Mouse (Mus musculus) forebrain, embryonic 10.5 days (tissue): ENCODE results near the gene Hist1h4d. TPM values are rescaled to one million over a fixed set of nuclear protein-coding genes. Genes with fewer than 3 reads are reported as not detected.

Source experiments
- DNase-seq: peaks from one replicate; pipeline ENCODE4 v3.0.0-alpha.2; 2017; ENCODE audit warnings: low spot score; ENCODE audit errors: extremely low spot score
- H3K27ac ChIP-seq: fragments of 300-500 bp; sonication (generic); 2 replicates; pipeline ENCODE4 v1.5.1; 2016; ENCODE audit warnings: mild to moderate bottlenecking
- H3K27me3 ChIP-seq: fragments of 300-500 bp; sonication (generic); 2 replicates; pipeline ENCODE4 v1.6.1; 2016; ENCODE audit warnings: mild to moderate bottlenecking; ENCODE audit not compliant: poor library complexity, severe bottlenecking
- H3K36me3 ChIP-seq: fragments of 300-500 bp; sonication (generic); replicated peaks from 2 replicates; pipeline ENCODE4 v1.6.1; 2016; ENCODE audit warnings: mild to moderate bottlenecking, moderate library complexity
- H3K4me1 ChIP-seq: fragments of 300-500 bp; sonication (generic); 2 replicates; pipeline ENCODE4 v1.6.1; 2016
- H3K4me3 ChIP-seq: fragments of 300-500 bp; sonication (generic); 2 replicates; pipeline ENCODE4 v1.5.1; 2016; ENCODE audit warnings: mild to moderate bottlenecking, moderate library complexity
- H3K9me3 ChIP-seq: fragments of 300-500 bp; sonication (generic); 2 replicates; pipeline ENCODE4 v1.6.1; 2016; ENCODE audit warnings: mild to moderate bottlenecking, moderate library complexity
- WGBS: fragments of 180-500 bp; shearing (Covaris S2); methylation state at CpG from one replicate; pipeline ENCODE4 v1.1.7; 2016; 5-methylcytosine and 5-hydroxymethylcytosine counted together
- microRNA-seq: library from miRNA; unstranded; fragments of <30 nt; microRNA quantifications from one replicate; pipeline ENCODE4, GENCODE M21; 2017
- polyA plus RNA-seq: library from polyadenylated mRNA; unstranded; fragments of >200 nt; fragmentation: Nextera tagmentation; extraction: Ambion mirVana; gene quantifications from 2 replicates; pipeline ENCODE4 v1.2.1, GENCODE M21; 2016

The Hist1h4d gene
- polyA plus RNA-seq, 1 experiment from 2014 or later: 119 TPM

DNA sequence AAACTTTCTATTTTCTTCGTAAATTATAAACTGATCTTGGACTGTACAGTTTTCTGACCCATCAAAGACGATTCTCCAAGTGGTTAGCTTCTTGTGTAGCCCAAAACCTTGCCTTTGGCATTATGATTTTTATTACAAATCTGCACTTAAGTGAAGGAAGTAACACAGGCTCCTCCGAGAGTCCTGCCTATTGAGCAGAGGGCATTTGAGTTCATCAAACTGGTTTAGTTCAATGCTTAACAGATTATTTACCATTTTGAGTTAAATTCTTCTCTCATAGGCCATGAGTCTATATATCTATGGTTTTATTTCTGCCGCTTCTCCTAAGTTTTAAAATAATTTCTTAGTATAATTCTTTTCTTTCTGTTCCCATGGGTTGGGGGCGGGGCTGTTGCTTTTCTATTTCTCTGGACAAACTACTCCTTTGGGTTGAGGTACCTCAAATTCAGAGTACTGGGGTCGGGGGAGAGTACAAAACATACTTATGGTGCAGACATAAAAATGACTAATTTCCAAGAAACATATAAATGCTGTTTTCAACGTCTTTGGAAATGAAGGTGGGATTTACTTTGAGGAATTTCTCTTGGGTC is 41.6 kb downstream of the Hist1h4d start:
- H3K4me1 ChIP-seq: peaks cover 28% of the 10 kb centered on the region
- 30% methylated on average over 7 of the region's 7 CpGs for WGBS
- H3K27me3 ChIP-seq: peaks cover 26% of the 10 kb centered on the region
- peak overlapping the region; percentile 97 for H3K27ac ChIP-seq
- H3K9me3 ChIP-seq: no peaks in the 10 kb centered on the region
- H3K4me3 ChIP-seq: peak overlapping the region; percentile 73
- DNase-seq: no peak
- H3K36me3 ChIP-seq: no peaks in the 10 kb centered on the region

DNA sequence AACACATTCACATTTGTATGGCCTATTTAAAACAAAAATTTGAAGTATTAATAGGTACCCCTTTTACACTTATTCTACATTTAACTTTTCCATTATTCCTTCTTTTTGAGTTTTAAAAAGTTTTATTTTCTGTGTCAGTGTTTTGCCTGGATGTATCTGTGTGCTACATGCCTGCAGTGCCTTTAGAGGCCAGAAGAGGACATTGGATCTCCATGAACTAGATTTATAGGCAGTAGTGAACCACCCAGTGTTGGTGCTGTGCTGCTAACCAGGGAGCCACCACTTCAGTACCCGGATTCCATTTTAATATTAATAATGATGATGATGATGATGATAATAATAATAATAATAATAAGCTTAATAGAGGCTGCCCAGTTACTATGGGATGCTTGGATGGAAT is 49.3 kb downstream of the Hist1h4d start:
- peaks cover 40% of the 10 kb centered on the region for H3K27me3 ChIP-seq
- no peaks in the 10 kb centered on the region for H3K4me1 ChIP-seq
- H3K4me3 ChIP-seq: no peak overlapping the region
- no peak overlapping the region for H3K27ac ChIP-seq
- no peaks in the 10 kb centered on the region for H3K9me3 ChIP-seq
- 52% methylated on average over 1 of the region's 1 CpGs for WGBS
- no peak for DNase-seq
- H3K36me3 ChIP-seq: no peaks in the 10 kb centered on the region

Small RNAs within 50 kb of the gene (microRNA-seq; reads per million reads assigned to microRNA genes)
- gene Gm44297 (0.90 reads per million), gene Gm44359 (not detected), gene Gm44394 (not detected)

Other genes with a start within 250 kb of the Hist1h4d start
- gene Zfp322a, start 212.4 kb upstream of the Hist1h4d start, polyA plus RNA-seq: 57.1 and 58.7 TPM in 2 replicates
- gene Abt1, start 157.7 kb upstream of the Hist1h4d start, polyA plus RNA-seq: 15.3 and 15.5 TPM in 2 replicates
- 0.09 TPM in 1 of 2 replicates, not detected in the other for gene Btn1a1, start 115.7 kb upstream of the Hist1h4d start, polyA plus RNA-seq
- gene Btn2a2, start 92.7 kb upstream of the Hist1h4d start, polyA plus RNA-seq: 0.52 and 0.54 TPM in 2 replicates
- gene Hist1h4h, start 50.5 kb upstream of the Hist1h4d start, polyA plus RNA-seq: 3.8 and 4.0 TPM in 2 replicates
- 6.7 and 9.5 TPM in 2 replicates for gene Hist1h2af, start 47.7 kb upstream of the Hist1h4d start, polyA plus RNA-seq
- gene Hist1h3g, start 46.2 kb upstream of the Hist1h4d start, polyA plus RNA-seq: 6.3 and 8.1 TPM in 2 replicates
- 0.74 and 0.79 TPM in 2 replicates for gene Hist1h2bh, start 38.2 kb upstream of the Hist1h4d start, polyA plus RNA-seq
- 1.00 and 1.7 TPM in 2 replicates for gene Hist1h3f, start 37.5 kb upstream of the Hist1h4d start, polyA plus RNA-seq
- gene Hist1h4f, start 29.9 kb upstream of the Hist1h4d start, polyA plus RNA-seq: 0.53 and 0.60 TPM in 2 replicates
- gene Hist1h1d, start 28.3 kb upstream of the Hist1h4d start, polyA plus RNA-seq: 0.58 and 0.60 TPM in 2 replicates
- gene Hist1h3e, start 19.2 kb upstream of the Hist1h4d start, polyA plus RNA-seq: 6.1 and 6.7 TPM in 2 replicates
- 102 and 105 TPM in 2 replicates for gene Hist1h2ae, start 10.4 kb upstream of the Hist1h4d start, polyA plus RNA-seq
- 6.4 and 6.7 TPM in 2 replicates for gene Hist1h2bg, start 10.2 kb upstream of the Hist1h4d start, polyA plus RNA-seq
- 5.8 and 6.9 TPM in 2 replicates for gene Hist1h2bf, start 7.4 kb upstream of the Hist1h4d start, polyA plus RNA-seq
- gene Hist1h2ad, start 7.2 kb upstream of the Hist1h4d start, polyA plus RNA-seq: 1.5 TPM in 2 replicates
- gene Hist1h3d, start 5.8 kb upstream of the Hist1h4d start, polyA plus RNA-seq: 7.1 and 7.2 TPM in 2 replicates
- gene Hist1h2be, start 39.5 kb downstream of the Hist1h4d start, polyA plus RNA-seq: 3.2 and 3.6 TPM in 2 replicates
- 19.8 and 21.4 TPM in 2 replicates for gene Hist1h1e, start 41.0 kb downstream of the Hist1h4d start, polyA plus RNA-seq
- 1.00 and 1.1 TPM in 2 replicates for gene Hist1h2ac, start 102.3 kb downstream of the Hist1h4d start, polyA plus RNA-seq
- gene Hist1h2bc, start 102.6 kb downstream of the Hist1h4d start, polyA plus RNA-seq: 17.2 and 19.3 TPM in 2 replicates
- gene Hist1h1t, start 114.2 kb downstream of the Hist1h4d start, polyA plus RNA-seq: not detected in 2 replicates
- 4.5 and 5.9 TPM in 2 replicates for gene Hist1h4c, start 116.9 kb downstream of the Hist1h4d start, polyA plus RNA-seq
- 1.3 and 1.5 TPM in 2 replicates for gene Hfe, start 129.3 kb downstream of the Hist1h4d start, polyA plus RNA-seq
- gene Hist1h1c, start 157.2 kb downstream of the Hist1h4d start, polyA plus RNA-seq: 9.4 and 10.7 TPM in 2 replicates
- gene Hist1h3c, start 164.0 kb downstream of the Hist1h4d start, polyA plus RNA-seq: 7.7 and 9.0 TPM in 2 replicates
- gene Hist1h2bb, start 165.1 kb downstream of the Hist1h4d start, polyA plus RNA-seq: 2.3 and 2.7 TPM in 2 replicates
- gene Hist1h2ab, start 169.5 kb downstream of the Hist1h4d start, polyA plus RNA-seq: 49.5 and 50.4 TPM in 2 replicates
- gene Hist1h3b, start 170.7 kb downstream of the Hist1h4d start, polyA plus RNA-seq: 9.1 and 9.5 TPM in 2 replicates
- gene Hist1h4b, start 175.4 kb downstream of the Hist1h4d start, polyA plus RNA-seq: 2.5 and 4.5 TPM in 2 replicates
- 0.69 TPM in 1 of 2 replicates, not detected in the other for gene Hist1h4a, start 179.6 kb downstream of the Hist1h4d start, polyA plus RNA-seq
- 2.2 and 3.6 TPM in 2 replicates for gene Hist1h3a, start 180.8 kb downstream of the Hist1h4d start, polyA plus RNA-seq
- 2.6 and 3.3 TPM in 2 replicates for gene Hist1h1a, start 182.1 kb downstream of the Hist1h4d start, polyA plus RNA-seq
- gene Trim38, start 188.3 kb downstream of the Hist1h4d start, polyA plus RNA-seq: 0.10 and 0.12 TPM in 2 replicates
- not detected in 2 replicates for gene Slc17a2, start 225.4 kb downstream of the Hist1h4d start, polyA plus RNA-seq